Mouse (Mus musculus) skeletal muscle tissue, postnatal 0 days (tissue): Measurements from ENCODE around the gene Gm21764. TPM values are rescaled to one million over a fixed set of nuclear protein-coding genes. Genes with fewer than 3 reads are reported as not detected.

ENCODE experiments used
- polyA plus RNA-seq: library from polyadenylated mRNA; unstranded; fragments of >200 nt; fragmentation: Nextera tagmentation; extraction: Ambion mirVana; gene quantifications from 2 replicates; pipeline ENCODE4 v1.2.1, GENCODE M21; 2015

Gm21764 gene
- not detected in 2 replicates for polyA plus RNA-seq

DNA sequence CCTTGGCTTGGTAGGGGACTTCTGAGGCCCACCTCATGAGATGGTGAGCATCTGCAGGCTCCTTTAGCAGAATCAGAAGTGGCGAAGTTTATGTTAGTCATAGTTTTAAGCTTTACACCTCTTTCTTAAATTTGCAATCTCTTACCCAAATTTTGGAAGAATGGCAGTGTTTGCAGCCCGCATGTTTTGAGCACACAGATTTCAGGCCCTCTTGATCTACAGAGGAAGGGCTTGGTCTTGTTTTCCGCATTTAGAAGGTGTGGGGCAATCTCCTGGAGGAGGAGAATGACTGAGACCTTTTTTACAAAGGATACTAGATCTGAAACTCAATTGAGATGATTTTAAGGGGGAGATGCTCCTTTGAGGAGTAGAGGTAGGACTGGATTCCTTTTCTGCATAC, at the start of gene Gm21764:
Gm21764 (minus strand) TSS at position 101 of the 400 bp plus-strand sequence.

DNA sequence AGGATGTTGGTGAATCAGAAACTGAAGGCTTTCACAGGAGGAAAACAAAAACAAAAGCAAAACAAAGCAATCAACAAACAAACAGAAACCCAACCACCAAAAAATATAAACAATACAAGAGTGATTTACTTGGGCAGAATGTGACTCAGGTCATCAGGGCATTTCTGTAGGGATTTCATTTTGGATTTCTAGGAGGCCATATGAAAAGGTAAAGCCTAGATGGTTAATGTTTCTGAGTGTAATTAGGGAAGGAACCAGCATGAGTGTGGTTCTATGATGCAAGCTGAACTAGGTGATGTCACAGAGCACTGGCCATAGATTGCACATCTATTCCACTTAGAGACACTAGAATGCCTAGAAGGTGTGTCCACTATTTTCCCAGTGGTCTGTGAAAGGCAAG, 27.2 kb upstream of the Gm21764 start, which contains the start of gene Ssty1:
Ssty1 (plus strand) TSS at position 301 of the 400 bp plus-strand sequence.

Other genes starting within 250 kb of the Gm21764 start
- gene Gm21904, start 215.5 kb downstream of the Gm21764 start, polyA plus RNA-seq, result not detected in 2 replicates
- not detected in 2 replicates for gene Gm20772, start 187.1 kb downstream of the Gm21764 start, polyA plus RNA-seq
- not detected in 2 replicates for gene Gm20831, start 187.1 kb downstream of the Gm21764 start, polyA plus RNA-seq
- gene Srsy, start 124.5 kb downstream of the Gm21764 start, polyA plus RNA-seq, result not detected in 2 replicates
- not detected in 2 replicates for gene Ssty1, start 27.3 kb upstream of the Gm21764 start, polyA plus RNA-seq